Mouse (Mus musculus) cerebellum, adult 2 months (tissue): Measurements from ENCODE around the gene Gzmd.

Experiments used
- CTCF ChIP-seq: fragments of 200-500 bp; IDR thresholded peaks from 2 replicates; pipeline ENCODE4 v1.5.1; 2011; ENCODE audit warnings: low read depth, mild to moderate bottlenecking, control low read depth, low read length, moderate library complexity, borderline replicate concordance; ENCODE audit not compliant: insufficient read depth
- POLR2A ChIP-seq: fragments of 200-500 bp; IDR thresholded peaks from 2 replicates; pipeline ENCODE4 v1.6.1; 2011; ENCODE audit warnings: low read length, control low read depth, borderline replicate concordance; ENCODE audit not compliant: insufficient read depth

GRCm38 (mm10) chr14:56082016-56082415, 50.4 kb downstream of the Gzmd start:
- no peak for TF ChIP-seq CTCF
- no peak for TF ChIP-seq POLR2A
